Mouse (Mus musculus): Measurements from ENCODE around the gene Gsto2.

DNA sequence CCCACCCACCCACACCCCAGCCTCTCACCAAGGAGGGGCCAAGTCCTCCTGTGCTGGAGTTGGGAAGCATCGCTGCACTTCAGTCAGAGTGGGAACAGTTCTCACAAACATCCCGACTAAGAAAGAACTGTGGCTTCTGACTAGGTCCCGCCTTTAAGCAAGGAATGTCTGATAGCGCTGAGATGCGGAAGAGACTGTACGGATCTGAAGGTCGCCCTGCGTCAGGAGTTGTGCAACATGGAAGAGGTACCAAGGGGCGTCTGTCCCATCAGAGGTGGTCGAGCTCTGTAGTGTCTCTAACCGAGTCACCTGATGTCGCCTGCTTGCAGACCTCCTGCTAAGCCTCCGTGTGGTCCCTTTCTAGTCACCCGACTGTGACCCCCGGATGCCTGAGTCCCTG lies 10.9 kb downstream of the Gsto2 start:
- TF ChIP-seq CTCF (IDR thresholded peaks at IDR 0.05; ENCODE audit: extremely low read depth, insufficient read length, insufficient replicate concordance, low read depth, low read length): no peak
- no peak for TF ChIP-seq POLR2A (IDR thresholded peaks at IDR 0.05; ENCODE audit: low read depth, low read length)
